Comparison of ENCODE assay signal across 9 mouse cellular contexts in genomic region chr5:64813361-64813760, GRCm38 (mm10). TPM values are rescaled to one million over a fixed set of nuclear protein-coding genes. Genes with fewer than 3 reads are reported as not detected.
DNase-seq lines count a peak whose midpoint lies in the region; ATAC-seq and TF ChIP-seq lines count a peak whose summit lies in the region.
"Had no signal": no experiment of that assay in that cellular context is flagged by ENCODE, and none has a peak within 500 bp of the region (broad histone marks: within the 10 kb centered on the region; RNA-seq: fewer than 3 reads in every experiment).

No protein-coding gene starts in this region.

- DNase-seq in ES-E14 (ENCODE audit: low read depth, low spot score), result peak; percentile 96
- peak; percentile 82 to 88 for DNase-seq in adrenal gland, postnatal 36 days
- DNase-seq in kidney, postnatal 25 days, result peak; percentile 84 to 93
- DNase-seq in retina, postnatal 1 day, result peak; percentile 93
- peak; percentile 81 to 85 for DNase-seq in thymus, postnatal 36 days

- in situ Hi-C loops in ES-E14 (cut with MboI; ENCODE audit: low sequenced_read_pairs in 2 of 2, unreplicated experiment in 2 of 2), result loop anchor here (5.0 to 25.0 kb wide), 5 partner anchors 226 to 429 kb away; no protein-coding TSS in a partner anchor

- no peaks in the 10 kb centered on the region for H3K9me3 ChIP-seq in ES-E14 (ENCODE audit: control insufficient read depth, insufficient read depth, low read depth, low read length)
- no peaks in the 10 kb centered on the region for H3K9me3 ChIP-seq in embryonic facial prominence, embryonic 15.5 days (replicated peaks)
- no peaks in the 10 kb centered on the region for H3K9me3 ChIP-seq in heart, embryonic 11.5 days (replicated peaks; ENCODE audit: control insufficient read depth, low read length)
- no peaks in the 10 kb centered on the region for H3K9me3 ChIP-seq in liver, embryonic 16.5 days (replicated peaks; ENCODE audit: control insufficient read depth, low read length)
- H3K9me3 ChIP-seq: neural tube, embryonic 13.5 days had no signal

- ATAC-seq in embryonic facial prominence, embryonic 15.5 days (ENCODE audit: insufficient number of reproducible peaks, low FRiP score, low TSS enrichment, low read depth), result no peak
- no peak for ATAC-seq in heart, embryonic 11.5 days (replicated peaks; ENCODE audit: insufficient number of reproducible peaks, low FRiP score, low TSS enrichment)
- no peak for ATAC-seq in liver, embryonic 16.5 days (ENCODE audit: low read depth)

- no peaks in the 10 kb centered on the region for H3K27me3 ChIP-seq in embryonic facial prominence, embryonic 15.5 days
- no peaks in the 10 kb centered on the region for H3K27me3 ChIP-seq in heart, embryonic 11.5 days (ENCODE audit: control insufficient read depth, insufficient read depth, low read length)
- no peaks in the 10 kb centered on the region for H3K27me3 ChIP-seq in liver, embryonic 16.5 days (ENCODE audit: control insufficient read depth, insufficient read depth, low read depth, low read length)
- H3K27me3 ChIP-seq: neural tube, embryonic 13.5 days had no signal

- peak overlapping the region; percentile 99; the same call in 1 of the 2 replicates for H3K27ac ChIP-seq in ES-E14 (ENCODE audit: insufficient read depth, low read depth, low read length, poor library complexity, severe bottlenecking)
- peak overlapping the region; percentile 88 for H3K27ac ChIP-seq in embryonic facial prominence, embryonic 15.5 days (replicated peaks)
- peak overlapping the region; percentile 91; the same call in 1 of the 2 replicates for H3K27ac ChIP-seq in heart, embryonic 11.5 days (ENCODE audit: low read depth, low read length)
- peak overlapping the region; percentile 98 for H3K27ac ChIP-seq in liver, embryonic 16.5 days (ENCODE audit: low read length)

- H3K4me3 ChIP-seq in ES-E14 (ENCODE audit: insufficient read depth in 1 of 2, low read depth in 1 of 2, low read length in 2 of 2, poor library complexity in 1 of 2, severe bottlenecking in 1 of 2), result peak overlapping the region; percentile 32 to 64; a peak in 3 of 4 replicates
- H3K4me3 ChIP-seq in embryonic facial prominence, embryonic 15.5 days (replicated peaks), result peak overlapping the region; percentile 24; the same call in 1 of the 2 replicates
- peak overlapping the region; percentile 39; the same call in 1 of the 2 replicates for H3K4me3 ChIP-seq in heart, embryonic 11.5 days (ENCODE audit: low read depth, low read length)
- peak overlapping the region; percentile 75 for H3K4me3 ChIP-seq in liver, embryonic 16.5 days (ENCODE audit: low read depth, low read length)
- H3K4me3 ChIP-seq: neural tube, embryonic 13.5 days had no signal

- peaks cover 35% of the 10 kb centered on the region for H3K36me3 ChIP-seq in ES-E14 (ENCODE audit: control insufficient read depth, insufficient read depth, low read length, poor library complexity, severe bottlenecking)
- peaks cover 12% of the 10 kb centered on the region; the same call in 1 of the 2 replicates for H3K36me3 ChIP-seq in embryonic facial prominence, embryonic 15.5 days
- H3K36me3 ChIP-seq in heart, embryonic 11.5 days (ENCODE audit: control insufficient read depth, insufficient read depth, low read length), result peaks cover 16% of the 10 kb centered on the region
- peaks cover 56% of the 10 kb centered on the region for H3K36me3 ChIP-seq in liver, embryonic 16.5 days (ENCODE audit: control insufficient read depth, insufficient read depth)
- H3K36me3 ChIP-seq: neural tube, embryonic 13.5 days had no signal

- H3K4me1 ChIP-seq in ES-E14 (ENCODE audit: control insufficient read depth in 2 of 2, insufficient read depth in 2 of 2, low read length in 2 of 2, poor library complexity in 1 of 2), result peaks cover 6 to 33% of the 10 kb centered on the region in 2 experiments; a peak in 3 of 4 replicates
- peaks cover 81% of the 10 kb centered on the region for H3K4me1 ChIP-seq in embryonic facial prominence, embryonic 15.5 days
- H3K4me1 ChIP-seq in heart, embryonic 11.5 days (ENCODE audit: control insufficient read depth, insufficient read depth, low read length), result peaks cover 69% of the 10 kb centered on the region
- peaks cover 69% of the 10 kb centered on the region for H3K4me1 ChIP-seq in liver, embryonic 16.5 days (ENCODE audit: control insufficient read depth, low read depth, low read length)

- H3K4me2 ChIP-seq in embryonic facial prominence, embryonic 15.5 days (replicated peaks), result peak overlapping the region; percentile 37
- H3K4me2 ChIP-seq in heart, embryonic 11.5 days, result peak overlapping the region; percentile 56
- peak overlapping the region; percentile 76 for H3K4me2 ChIP-seq in liver, embryonic 16.5 days (ENCODE audit: low read depth, low read length)

- H3K9ac ChIP-seq in ES-E14 (ENCODE audit: insufficient read depth, low read depth, low read length, poor library complexity, severe bottlenecking), result no peak overlapping the region
- H3K9ac ChIP-seq in embryonic facial prominence, embryonic 15.5 days, result no peak overlapping the region
- no peak overlapping the region for H3K9ac ChIP-seq in heart, embryonic 11.5 days (ENCODE audit: low read depth, low read length)
- peak overlapping the region; percentile 77 for H3K9ac ChIP-seq in liver, embryonic 16.5 days (ENCODE audit: low read depth, low read length)
- H3K9ac ChIP-seq: neural tube, embryonic 13.5 days had no signal

- WGBS in embryonic facial prominence, embryonic 15.5 days, result 5% methylated on average over 9 of the region's 9 CpGs
- 13% methylated on average over 9 of the region's 9 CpGs for WGBS in heart, embryonic 11.5 days (ENCODE audit: insufficient replicate concordance)
- 4% methylated on average over 9 of the region's 9 CpGs for WGBS in liver, embryonic 16.5 days (ENCODE audit: insufficient replicate concordance)

TF ChIP-seq in ES-E14, 5 proteins besides CTCF, POLR2A, EP300 and RAD21:
- peak; percentile 94; the same call in 1 of the 2 replicates for TF ChIP-seq ZC3H11A (IDR thresholded peaks at IDR 0.05; ENCODE audit: borderline replicate concordance, low read depth, low read length)
- TF ChIP-seq HCFC1 (IDR thresholded peaks at IDR 0.05; ENCODE audit: borderline replicate concordance, insufficient read depth, low read length), result no peak
- TF ChIP-seq ZNF384 (IDR thresholded peaks at IDR 0.05; ENCODE audit: low read depth, low read length), result peak; percentile 58
TF ChIP-seq in ES-E14: peak in this region for 2.

RNA-seq across cellular contexts. Expression of gene Klf3, which starts 10.2 kb away (rescaled TPM):
- total RNA-seq in ES-E14 (2012; rRNA removed), result 22.9 and 31.8 TPM in 2 replicates
- 10 to 100 TPM; 56.1 to 68.3 TPM for total RNA-seq in adrenal gland, postnatal 36 days (2021)
- 92.0 and 94.2 TPM in 2 replicates for polyA plus RNA-seq in embryonic facial prominence, embryonic 15.5 days (2015; fragmentation: Nextera tagmentation; extraction: Ambion mirVana)
- polyA plus RNA-seq in heart, embryonic 11.5 days (2014; fragmentation: Nextera tagmentation; extraction: Ambion mirVana), result 47.3 and 58.9 TPM in 2 replicates
- 77.7 and 88.9 TPM in 2 replicates for polyA plus RNA-seq in liver, embryonic 16.5 days (2015; fragmentation: Nextera tagmentation; extraction: Ambion mirVana)

Comparison
In these comparisons a context has a peak if more than half of its experiments do, and no peak if none do; other contexts are left out.
1. H3K4me3 ChIP-seq: peak in every context shown above with its lines; median percentile 75 in liver, embryonic 16.5 days; 48 in ES-E14; 39 in heart, embryonic 11.5 days; 24 in embryonic facial prominence, embryonic 15.5 days.